Mouse (Mus musculus) central nervous system, embryonic 11.5 days (tissue): ENCODE data around the gene Fam83c. TPM values are rescaled to one million over a fixed set of nuclear protein-coding genes. Genes with fewer than 3 reads are reported as not detected.

Experiments
- polyA plus RNA-seq: library from polyadenylated mRNA; depleted of rRNA; stranded (reverse); fragments of >200 nt; gene quantifications from 2 replicates; pipeline ENCODE4 v1.2.3, GENCODE M21; 2012; rRNA removed

The Fam83c gene
- 0.05 TPM in 1 of 2 replicates, not detected in the other for polyA plus RNA-seq

DNA sequence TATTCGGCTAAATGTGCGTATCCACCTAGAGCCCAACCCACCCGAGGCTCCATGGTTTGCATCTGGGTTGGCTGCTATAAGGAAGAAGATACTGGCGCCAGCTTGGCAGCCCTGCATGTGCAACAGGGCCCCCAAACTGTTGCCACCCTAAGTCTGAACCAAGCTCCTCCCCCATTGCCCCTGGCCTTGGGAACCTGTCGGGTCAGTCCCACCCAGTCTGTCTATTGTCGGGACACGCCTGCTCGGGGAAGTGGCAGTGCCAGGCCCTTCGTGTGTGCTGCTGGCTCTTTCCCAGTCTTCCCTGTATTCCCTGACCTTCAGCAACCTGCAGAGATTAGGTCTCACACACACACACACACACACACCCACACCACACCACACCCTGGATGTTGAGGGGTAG lies at the start of gene Fam83c:
Gene Fam83c (minus strand): TSS at position 123 of the 400 bp plus-strand sequence.

GRCm38 (mm10) chr2:155826630-155827424 lies 7.8 kb downstream of the Fam83c start, which contains the start of gene Eif6:
Eif6 (minus strand) TSS chr2:155826925.

GRCm38 (mm10) chr2:155819392-155819448 lies 15.4 kb downstream of the Fam83c start, which contains the start of gene BC029722:
BC029722 (minus strand) TSS chr2:155819426.

Other genes starting within 250 kb of the Fam83c start
- 9.8 and 12.2 TPM in 2 replicates for gene Gss, start 242.0 kb downstream of the Fam83c start, polyA plus RNA-seq
- 4.5 and 5.7 TPM in 2 replicates for gene Myh7b, start 223.6 kb downstream of the Fam83c start, polyA plus RNA-seq
- 108 and 130 TPM in 2 replicates for gene Trpc4ap, start 142.5 kb downstream of the Fam83c start, polyA plus RNA-seq
- gene Edem2, start 105.4 kb downstream of the Fam83c start, polyA plus RNA-seq, result 24.3 and 29.5 TPM in 2 replicates
- not detected in 2 replicates for gene Gm17581, start 99.0 kb downstream of the Fam83c start, polyA plus RNA-seq
- 3.1 and 4.3 TPM in 2 replicates for gene Procr, start 83.7 kb downstream of the Fam83c start, polyA plus RNA-seq
- gene Mmp24, start 59.5 kb downstream of the Fam83c start, polyA plus RNA-seq, result 6.7 and 8.1 TPM in 2 replicates
- gene BC029722, start 15.4 kb downstream of the Fam83c start, polyA plus RNA-seq, result 9.6 and 9.7 TPM in 2 replicates
- 107 and 134 TPM in 2 replicates for gene Eif6, start 7.9 kb downstream of the Fam83c start, polyA plus RNA-seq
- 51.2 and 79.7 TPM in 2 replicates for gene Uqcc1, start 95.5 kb upstream of the Fam83c start, polyA plus RNA-seq
- gene Gm15557, start 105.9 kb upstream of the Fam83c start, polyA plus RNA-seq, result not detected in 2 replicates
- gene Gdf5, start 110.5 kb upstream of the Fam83c start, polyA plus RNA-seq, result 0.66 and 2.9 TPM in 2 replicates
- gene Cep250, start 121.6 kb upstream of the Fam83c start, polyA plus RNA-seq, result 30.5 and 45.1 TPM in 2 replicates
- 2.1 and 2.9 TPM in 2 replicates for gene 6430550D23Rik, start 173.1 kb upstream of the Fam83c start, polyA plus RNA-seq
- 201 and 262 TPM in 2 replicates for gene Ergic3, start 173.2 kb upstream of the Fam83c start, polyA plus RNA-seq
- gene Fer1l4, start 218.1 kb upstream of the Fam83c start, polyA plus RNA-seq, result 0.04 and 0.14 TPM in 2 replicates
- 7.6 and 10.3 TPM in 2 replicates for gene Spag4, start 230.3 kb upstream of the Fam83c start, polyA plus RNA-seq